Mouse (Mus musculus) hindlimb bud, embryonic 11.5 days (tissue): ENCODE measurements around the gene Ly6g.
"Not testable (repeated sequence)": the region's sequence is repeated elsewhere in the genome, so short reads cannot be mapped to it uniquely, and the experiment has no call there.

Experiments
- DNase-seq: peaks from one replicate; pipeline ENCODE4 v3.0.0-alpha.2; 2012; ENCODE audit warnings: low read depth, low spot score; ENCODE audit errors: extremely low spot score

The Ly6g gene

GRCm38 (mm10) chr15:75154940-75155339 is at the start of gene Ly6g:
TSS of gene Ly6g (plus strand) at chr15:75155240.
- no peak for DNase-seq

- not testable (repeated sequence) for DNase-seq
Measured at GRCm38 (mm10) chr15:75110424-75110823, 44.6 kb upstream of the Ly6g start.

- DNase-seq, result not testable (repeated sequence)
Measured at GRCm38 (mm10) chr15:75111861-75112630, 43.0 kb upstream of the Ly6g start, which contains the start of gene Ly6c2. TSS of gene Ly6c2 (minus strand) at chr15:75111970.

GRCm38 (mm10) chr15:75116525-75116924 is 38.5 kb upstream of the Ly6g start:
- no peak for DNase-seq

GRCm38 (mm10) chr15:75117481-75117880 is 37.6 kb upstream of the Ly6g start:
- DNase-seq, result not testable (repeated sequence)

GRCm38 (mm10) chr15:75118742-75119141 is 36.3 kb upstream of the Ly6g start:
- peak; percentile 6 for DNase-seq

GRCm38 (mm10) chr15:75120066-75120465 is 35.0 kb upstream of the Ly6g start:
- no peak for DNase-seq

- not testable (repeated sequence) for DNase-seq
Measured at GRCm38 (mm10) chr15:75132346-75132745, 22.7 kb upstream of the Ly6g start.

GRCm38 (mm10) chr15:75135090-75135783 is 19.8 kb upstream of the Ly6g start:
- not testable (repeated sequence) for DNase-seq

GRCm38 (mm10) chr15:75137739-75138138 is 17.3 kb upstream of the Ly6g start:
- DNase-seq, result not testable (repeated sequence)

GRCm38 (mm10) chr15:75141812-75142360 is 13.2 kb upstream of the Ly6g start:
- DNase-seq, result not testable (repeated sequence)

GRCm38 (mm10) chr15:75143735-75144134 is 11.3 kb upstream of the Ly6g start:
- DNase-seq, result no peak

GRCm38 (mm10) chr15:75153087-75153486 is 2.0 kb upstream of the Ly6g start:
- DNase-seq, result no peak

- no peak for DNase-seq
Measured at GRCm38 (mm10) chr15:75157646-75158045, 2.6 kb downstream of the Ly6g start.

GRCm38 (mm10) chr15:75175506-75175905 is 20.5 kb downstream of the Ly6g start:
- no peak for DNase-seq

GRCm38 (mm10) chr15:75186291-75186690 is 31.3 kb downstream of the Ly6g start:
- no peak for DNase-seq

- DNase-seq, result no peak
Measured at GRCm38 (mm10) chr15:75189116-75189515, 34.1 kb downstream of the Ly6g start.

- DNase-seq, result not testable (repeated sequence)
Measured at GRCm38 (mm10) chr15:75190560-75190959, 35.5 kb downstream of the Ly6g start.
